Mouse (Mus musculus) cerebellum, postnatal 14 days (tissue): ENCODE data around the gene Isyna1.

Source experiments
- DNase-seq, 2 experiments: peaks; one replicate each; pipeline ENCODE4 v3.0.0; 2021; ENCODE audit warnings: mixed read lengths in 2 of 2

Gene Isyna1

DNA sequence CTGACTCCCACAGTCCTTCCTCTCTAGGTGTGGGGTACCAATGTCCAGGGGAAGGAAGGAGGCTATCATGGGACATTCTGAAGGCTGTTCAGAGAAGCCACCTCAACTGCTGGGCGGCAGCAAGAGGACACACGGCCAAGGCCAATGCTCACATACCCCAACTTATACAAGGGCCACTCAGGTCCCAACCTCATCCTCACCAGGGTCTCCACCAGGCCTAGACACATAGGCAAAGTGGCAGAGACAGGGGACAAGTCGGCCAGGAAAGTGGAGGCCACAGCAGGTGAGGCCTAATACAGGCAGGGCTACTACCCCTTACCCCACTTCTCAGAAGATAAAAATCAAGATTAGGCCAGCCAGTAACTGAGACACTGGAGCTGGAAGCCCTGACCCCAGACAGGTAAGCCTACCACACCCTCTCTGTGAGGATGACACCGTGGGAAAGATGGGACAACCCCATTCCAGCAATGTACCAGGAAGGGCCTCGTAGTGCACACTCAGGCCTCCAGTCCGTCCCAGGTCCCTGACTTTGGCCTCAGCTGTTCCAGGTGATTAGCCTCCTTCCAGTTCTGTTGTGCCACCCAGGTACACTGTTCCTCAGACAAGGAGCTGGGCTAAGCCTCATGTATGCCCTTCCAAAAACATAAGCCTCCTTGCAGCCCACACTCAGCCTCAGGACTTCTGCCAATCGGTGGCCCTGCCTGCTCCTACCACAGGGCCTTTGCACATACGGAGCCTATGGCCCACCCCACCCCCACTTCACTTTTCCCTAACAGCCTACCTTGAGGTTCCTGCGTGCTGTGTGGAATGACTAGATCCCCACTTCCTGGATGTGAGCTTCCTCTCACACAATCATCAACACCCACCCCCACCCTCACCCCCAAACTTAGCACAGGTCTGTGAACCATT lies 12.0 kb downstream of the Isyna1 start:
- no peak for DNase-seq

DNA sequence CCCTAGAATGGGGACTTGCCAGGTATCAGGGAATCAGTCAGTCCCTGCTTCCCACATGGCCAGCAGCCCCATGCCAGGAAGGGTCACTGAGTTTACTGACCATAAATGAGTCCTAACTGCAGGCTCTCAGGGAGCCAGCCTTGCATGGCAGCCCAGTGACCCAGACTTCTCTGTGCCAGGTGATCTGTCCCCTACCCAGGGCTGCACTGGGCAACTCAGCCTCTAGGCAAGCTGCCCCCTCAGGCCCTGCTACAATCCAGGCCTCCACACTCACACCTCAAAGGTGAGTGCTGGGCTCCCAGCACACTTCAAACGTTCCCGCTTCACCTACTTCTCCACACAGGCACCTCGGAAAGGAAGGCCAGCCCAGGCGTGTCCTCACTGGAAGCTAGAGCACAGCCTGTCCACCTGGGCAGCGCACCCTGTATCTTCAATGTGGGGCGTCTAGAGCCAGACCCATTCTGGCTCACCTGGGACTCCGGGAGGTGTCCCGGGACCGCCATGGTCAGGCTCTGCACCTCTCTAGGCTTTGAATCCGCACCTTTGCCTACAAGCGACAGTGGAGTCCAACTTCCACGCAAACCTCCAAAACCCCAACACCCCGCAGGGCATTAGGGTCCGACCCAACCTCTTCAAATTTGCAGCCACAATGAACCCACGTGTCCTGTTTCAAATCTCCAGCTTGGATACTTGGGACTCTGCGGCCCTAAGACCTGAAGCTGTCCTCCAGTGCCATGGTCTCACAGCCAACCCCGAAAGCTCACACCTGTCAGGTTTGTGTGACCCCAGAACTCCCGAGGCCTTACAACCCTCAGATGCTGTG lies 12.8 kb downstream of the Isyna1 start:
- no peak for DNase-seq

DNA sequence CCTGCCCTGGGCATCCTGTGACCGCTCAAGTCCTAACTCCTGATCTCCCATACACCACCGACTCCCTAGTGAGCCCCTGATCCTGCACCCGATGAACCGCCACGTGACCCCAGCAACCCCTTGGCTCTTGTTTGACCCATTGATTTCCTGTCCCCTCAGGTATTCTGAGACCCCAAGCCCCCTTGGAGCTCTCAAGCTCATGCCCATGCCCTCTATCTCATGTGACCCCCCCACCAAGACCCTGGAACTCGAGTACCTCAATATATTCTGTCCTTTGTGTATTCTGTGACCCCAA lies 13.4 kb downstream of the Isyna1 start:
- peak in 1 of 2 experiments; percentile 36 for DNase-seq

DNA sequence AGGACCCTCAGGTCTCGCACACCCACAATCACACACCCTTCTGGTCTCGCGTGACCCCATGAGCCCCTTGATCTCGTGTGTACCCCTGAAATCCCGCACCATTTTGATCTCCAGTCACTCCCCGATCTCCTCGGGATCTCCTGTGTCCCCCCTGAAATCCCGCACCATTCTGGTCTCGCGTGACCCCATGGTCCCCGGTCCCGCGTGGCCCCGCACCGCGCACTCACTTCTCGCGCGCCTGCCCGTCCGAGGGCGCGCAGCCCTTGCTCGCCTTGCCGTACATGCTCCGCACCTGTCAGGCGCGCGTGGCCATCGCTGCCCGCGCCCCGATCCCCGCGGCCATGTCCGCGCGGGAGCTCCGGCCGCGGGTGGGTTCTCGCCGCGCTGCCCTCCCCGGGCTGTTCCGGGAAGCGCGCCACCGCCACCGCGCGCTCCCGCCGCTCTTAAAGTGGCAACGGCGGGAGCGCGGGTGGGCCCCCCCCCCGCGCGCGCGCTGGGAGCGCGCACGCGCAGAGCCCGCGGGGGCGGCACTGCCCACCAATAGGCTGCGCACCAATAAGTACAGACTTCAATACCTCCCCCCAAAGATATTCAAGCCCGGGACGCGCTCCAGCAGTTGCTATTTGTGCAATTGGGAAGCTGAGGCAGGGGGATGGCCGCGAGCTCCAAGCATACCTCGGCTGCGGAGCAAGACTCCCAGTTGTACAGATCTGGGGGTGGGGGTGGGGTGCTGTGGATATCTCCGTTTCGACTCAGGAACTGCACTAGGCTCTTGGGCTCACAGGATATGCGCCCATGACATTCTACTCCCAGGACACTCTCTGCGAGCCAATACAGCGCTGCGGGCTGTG lies 13.9 kb downstream of the Isyna1 start:
- DNase-seq: peak; percentile 73 to 81

DNA sequence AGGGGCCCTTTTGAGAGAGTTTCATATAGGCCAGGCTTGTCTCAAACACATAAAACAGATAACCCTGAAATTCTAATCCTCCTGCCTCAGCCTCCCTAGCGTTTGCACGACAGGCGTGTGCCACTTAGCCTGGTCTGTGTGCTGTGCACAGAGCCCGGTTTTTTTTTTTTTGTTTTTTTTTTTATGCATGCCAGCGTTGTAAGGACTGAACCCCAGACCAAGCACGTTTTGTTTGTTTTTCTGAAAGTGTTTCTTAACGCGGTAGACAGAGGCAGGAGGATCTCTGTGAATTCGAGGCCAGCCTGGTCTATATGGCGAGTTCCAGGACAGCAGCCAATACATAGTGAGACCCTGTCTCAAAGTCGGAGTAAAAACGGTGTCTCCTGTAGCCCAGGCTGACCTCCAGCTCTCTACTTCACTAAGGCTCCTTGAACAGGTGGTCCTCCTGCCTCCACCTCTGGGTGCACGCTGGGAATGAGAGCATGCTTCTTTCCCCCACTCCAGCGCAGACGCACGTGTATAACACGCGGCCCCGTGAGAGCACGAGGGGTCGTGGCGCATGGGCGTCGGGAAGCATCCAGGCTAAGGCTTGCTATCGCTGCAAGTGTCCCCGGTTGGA lies 14.7 kb downstream of the Isyna1 start, which contains the start of gene Ssbp4:
Ssbp4 (minus strand) TSS at position 124 of the 619 bp plus-strand sequence.
- DNase-seq: no peak

DNA sequence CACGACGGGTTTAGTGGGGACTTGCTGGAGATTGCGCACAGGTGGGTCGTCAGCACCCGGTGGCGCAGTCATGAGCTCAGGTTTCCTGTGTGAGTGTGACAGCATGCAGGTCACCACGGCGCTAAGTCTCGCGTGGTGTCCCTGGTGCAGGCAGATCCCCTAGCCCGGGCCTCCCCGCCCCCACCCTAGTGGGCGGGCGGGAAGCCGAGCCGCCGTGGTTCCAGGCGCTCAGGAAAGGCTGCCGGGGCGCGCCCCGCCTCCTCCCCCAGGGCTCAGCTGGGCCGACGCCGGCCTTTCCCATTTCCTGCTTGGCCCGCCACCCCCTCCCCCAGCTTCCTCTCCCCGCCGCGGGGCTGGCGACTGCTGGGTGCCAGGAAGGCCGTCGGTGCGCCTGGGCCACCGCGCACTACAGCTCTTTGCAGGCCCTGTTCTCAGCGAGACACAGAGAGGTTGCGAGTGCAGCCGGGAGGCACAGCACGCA lies 15.2 kb downstream of the Isyna1 start:
- peak; percentile 54 to 69 for DNase-seq

DNA sequence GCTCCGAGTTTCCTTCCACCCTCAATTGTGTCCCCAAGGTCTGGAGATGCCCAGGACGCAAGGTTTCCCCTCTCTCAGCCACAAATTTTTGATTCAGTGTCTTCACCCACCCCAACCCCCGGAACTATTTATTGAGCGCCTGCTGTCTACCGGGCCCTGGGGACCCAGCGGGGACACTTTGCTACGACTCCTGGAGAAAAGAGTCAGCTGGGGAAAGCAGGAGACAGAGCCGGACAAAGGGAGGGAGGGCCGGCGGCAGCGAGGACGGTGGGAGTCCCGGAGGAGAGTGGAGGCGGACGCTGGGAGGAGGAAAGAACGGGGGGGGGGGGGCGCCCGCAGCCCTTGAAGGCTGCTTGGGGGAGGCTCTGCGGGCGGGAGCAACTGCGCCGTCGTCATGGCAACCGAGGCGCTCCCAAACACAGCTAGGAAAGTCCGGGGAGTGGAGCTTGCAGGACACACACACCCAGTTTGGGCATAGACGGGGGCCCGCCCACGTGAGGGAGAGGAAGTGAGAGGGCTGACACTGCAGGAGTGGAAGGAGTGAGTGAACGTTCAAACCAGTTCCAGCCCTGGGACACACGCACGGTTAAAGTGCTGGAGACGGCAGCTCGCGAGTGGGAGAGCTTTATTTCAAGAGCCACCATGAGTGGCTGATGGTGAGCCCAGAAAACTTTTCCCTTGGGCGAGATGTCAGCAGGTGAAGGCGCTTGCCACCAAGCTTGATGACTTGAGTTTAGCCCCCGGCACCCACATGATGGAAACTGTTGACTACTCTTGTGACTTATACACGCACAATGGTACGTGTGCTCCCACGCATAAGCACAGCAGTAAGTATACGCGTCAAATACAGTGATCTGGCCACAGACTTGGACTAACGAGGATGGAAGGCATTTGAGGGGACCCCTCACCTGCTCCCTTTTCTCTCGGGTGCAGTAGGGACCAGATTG lies 15.9 kb downstream of the Isyna1 start:
- DNase-seq: peak; percentile 44 to 56

DNA sequence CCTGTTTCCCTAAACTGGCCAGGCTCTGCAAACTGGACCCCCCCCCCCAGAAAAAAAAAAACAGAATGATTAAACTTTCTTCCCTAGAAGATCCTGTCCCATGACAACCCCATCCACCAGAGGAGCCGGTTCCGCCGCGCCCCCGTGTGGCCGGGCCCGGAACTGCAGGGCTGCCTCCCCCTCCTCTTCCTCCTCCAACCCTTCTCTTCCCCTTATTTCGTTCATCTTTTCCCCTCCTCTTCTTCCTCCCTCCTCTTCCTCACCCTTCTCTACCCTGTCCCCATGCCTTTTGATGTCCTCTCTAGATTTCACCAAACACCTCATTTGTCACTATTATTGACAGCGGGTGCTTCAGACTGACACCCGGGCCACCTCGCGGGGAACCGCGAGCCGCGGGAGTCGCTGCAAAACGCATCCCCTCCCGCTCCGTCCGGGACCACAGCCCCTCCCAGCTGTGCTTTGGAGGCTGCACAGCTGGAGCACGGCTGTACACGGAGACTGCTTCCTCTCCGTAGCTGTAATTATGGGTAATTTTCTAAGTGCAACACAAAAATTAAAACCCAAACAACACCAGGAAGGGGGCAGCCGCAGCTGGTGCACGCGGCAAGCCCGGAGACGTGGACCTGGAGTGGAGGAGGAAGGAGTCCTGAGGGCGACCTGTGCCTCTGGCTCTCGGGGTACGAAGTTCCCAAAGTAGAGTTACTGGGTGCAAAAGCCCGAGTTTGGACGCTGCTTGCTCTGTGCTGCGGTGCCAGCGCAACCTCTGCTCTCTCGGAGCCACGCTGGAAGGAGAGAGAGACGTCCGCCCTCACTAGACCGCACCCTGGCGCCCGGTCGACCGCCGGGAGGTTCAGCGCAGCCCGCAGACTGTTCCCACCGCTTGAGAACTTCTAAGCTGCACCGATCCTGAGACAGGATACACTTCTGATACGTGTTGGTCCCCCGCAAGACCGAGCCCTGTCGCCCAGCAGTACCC lies 16.9 kb downstream of the Isyna1 start:
- DNase-seq: peak; percentile 85 to 91

DNA sequence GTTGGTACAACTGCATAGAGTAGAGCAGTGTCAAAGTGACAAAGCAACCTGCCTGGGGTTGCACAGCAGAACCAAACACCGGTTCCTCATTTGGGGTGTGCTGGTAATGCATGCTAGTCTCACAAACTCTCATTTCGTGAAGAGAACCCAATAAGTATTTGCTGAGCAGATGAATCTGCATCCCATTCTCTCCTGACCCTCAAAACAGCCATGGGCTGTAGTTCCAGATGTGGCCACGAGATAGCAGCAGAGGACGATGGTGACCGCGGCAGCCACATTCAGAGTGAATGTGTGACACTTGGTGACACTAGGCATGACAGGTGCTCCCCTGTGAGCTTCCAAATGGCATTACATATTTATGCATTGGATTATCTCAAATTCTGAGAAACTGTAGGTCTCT lies 17.7 kb downstream of the Isyna1 start:
- peak; percentile 93 to 95 for DNase-seq

DNA sequence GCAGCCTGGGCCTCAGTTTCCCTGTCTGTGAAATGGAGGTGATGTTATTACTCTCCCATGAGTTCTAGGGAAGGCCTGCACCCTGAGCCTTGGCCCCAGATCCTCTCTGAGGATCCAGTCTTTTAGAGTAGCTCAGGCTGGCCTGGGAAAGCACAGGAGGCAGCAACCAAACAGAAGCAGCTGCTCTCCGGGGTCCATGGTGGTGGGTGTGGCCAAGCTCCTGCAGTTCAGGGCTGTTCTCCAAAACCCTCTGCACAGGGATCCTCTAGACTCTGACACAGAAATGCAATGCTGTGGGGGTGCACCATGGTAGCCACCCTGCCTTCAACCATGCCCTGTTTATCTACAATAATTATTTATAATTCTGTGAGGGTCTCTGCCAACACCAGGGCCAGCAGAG lies 19.6 kb downstream of the Isyna1 start:
- DNase-seq: peak in 1 of 2 experiments; percentile 3

DNA sequence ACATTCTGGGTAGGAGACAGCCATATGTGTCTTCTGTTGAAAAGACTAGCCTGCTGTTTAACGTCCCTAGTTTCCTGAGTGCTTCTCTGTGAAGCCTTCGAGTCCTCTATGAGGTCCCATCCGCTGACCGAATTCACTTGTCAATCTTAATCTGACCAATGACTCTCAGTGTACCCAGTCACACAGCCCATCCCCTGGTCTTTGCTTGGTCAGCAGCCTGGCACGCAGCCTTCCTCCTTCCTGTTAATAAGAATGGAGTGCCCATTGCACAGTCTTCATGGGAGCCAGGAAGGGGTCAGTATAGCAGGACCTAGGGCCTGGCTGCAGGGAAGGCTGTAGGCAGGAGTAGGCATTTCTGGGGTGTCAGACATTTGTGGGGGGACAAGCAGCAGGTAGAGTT lies 20.3 kb downstream of the Isyna1 start:
- peak in 1 of 2 experiments; percentile 12 for DNase-seq

DNA sequence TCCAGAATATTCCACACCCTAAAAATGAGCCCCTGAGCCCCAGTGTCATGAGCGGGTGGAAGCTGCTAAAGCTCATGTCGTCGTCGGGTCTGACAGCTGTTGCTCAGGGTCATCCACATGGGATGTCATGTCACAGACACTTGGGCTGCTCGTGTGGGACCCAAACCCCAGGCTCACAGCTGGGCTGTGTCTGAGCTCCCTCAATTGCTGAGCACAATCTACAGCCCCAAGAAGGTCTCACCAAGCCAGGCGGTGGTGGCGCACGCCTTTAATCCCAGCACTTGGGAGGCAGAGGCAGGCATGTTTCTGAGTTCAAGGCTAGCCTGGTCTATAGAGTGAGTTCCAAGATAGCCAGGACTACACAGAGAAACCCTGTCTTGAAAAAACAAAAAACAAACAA lies 21.1 kb downstream of the Isyna1 start:
- no peak for DNase-seq

DNA sequence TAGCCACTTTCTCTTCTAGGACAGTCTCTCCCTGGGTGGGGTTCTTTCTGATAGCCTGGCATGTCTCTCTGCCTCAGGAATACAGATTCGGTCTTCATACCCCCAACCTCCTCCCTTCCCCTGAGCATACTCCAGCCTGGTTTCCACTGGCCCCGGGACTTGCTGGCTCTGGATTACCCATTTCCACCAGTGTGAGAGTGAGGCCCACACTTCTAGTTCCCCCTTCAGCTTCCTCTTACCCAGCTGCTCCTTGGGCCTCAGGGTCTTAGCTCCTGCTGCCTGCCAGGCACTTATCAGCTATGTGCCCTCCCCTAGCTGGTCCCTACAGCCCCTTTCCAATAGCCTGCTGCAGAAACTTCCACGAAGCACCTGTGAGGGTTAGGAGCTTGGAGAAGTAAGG lies 21.7 kb downstream of the Isyna1 start, which contains the start of gene Lrrc25:
Lrrc25 (plus strand) TSS at position 262 of the 400 bp plus-strand sequence.
- no peak for DNase-seq

DNA sequence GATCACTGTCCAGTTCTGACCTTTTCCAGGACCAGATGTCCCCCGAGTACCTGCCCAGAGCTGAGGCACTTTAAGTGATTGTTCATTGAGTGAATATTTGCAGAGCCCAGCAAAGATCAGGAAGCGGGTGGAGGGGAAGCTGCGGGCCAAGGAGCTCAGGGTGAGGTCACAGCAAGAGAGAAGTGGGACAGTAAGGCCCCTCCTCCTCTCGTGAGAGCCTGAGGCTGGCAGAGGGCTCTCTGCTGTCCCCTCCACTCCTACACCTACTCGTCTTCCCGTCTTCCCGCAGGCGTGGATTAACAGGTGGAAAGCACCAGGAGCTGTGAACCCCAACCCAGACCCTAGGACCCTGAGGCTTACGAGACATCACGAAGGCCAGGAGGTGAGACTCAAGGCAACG lies 22.5 kb downstream of the Isyna1 start:
- peak in 1 of 2 experiments; percentile 5 for DNase-seq

DNA sequence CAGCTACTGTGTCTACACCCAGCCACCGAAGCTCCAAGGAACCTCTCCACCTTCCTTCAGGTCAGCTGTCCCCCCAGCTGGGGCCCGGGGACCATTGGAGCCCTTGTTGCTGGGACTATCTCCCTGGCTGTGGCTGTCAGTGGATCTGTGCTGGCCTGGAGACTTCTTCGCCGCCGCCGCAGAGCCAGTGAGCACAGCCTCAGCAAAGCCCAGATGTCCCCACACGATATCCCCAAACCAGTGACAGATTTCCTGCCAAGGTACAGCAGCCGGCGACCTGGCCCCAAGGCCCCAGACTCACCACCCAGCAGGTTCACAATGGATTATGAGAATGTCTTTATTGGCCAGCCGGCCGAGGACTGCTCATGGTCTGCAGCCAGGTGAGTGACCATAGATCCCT lies 23.8 kb downstream of the Isyna1 start:
- no peak for DNase-seq

DNA sequence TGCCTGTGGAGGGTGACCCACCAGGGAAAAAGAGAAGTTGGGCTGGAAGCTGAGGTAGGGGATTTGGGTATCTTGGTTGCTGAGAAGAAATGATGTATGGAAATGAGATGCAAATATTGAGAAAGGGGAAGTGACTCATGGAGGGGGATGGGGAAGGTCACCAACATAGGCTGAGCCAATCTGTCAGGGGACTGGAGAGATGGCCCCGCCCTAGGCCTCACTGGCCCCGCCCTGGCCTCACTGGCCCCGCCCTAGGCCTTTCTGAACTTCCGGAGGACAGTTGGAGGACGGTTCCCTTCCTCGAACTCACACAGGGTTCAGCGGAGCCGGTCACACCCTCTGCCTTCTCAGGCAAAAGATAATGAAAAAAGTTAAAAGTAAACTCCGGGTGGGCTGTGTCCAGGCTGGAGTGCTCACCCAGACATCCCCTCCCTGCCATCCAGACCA lies 24.7 kb downstream of the Isyna1 start:
- DNase-seq: no peak

DNA sequence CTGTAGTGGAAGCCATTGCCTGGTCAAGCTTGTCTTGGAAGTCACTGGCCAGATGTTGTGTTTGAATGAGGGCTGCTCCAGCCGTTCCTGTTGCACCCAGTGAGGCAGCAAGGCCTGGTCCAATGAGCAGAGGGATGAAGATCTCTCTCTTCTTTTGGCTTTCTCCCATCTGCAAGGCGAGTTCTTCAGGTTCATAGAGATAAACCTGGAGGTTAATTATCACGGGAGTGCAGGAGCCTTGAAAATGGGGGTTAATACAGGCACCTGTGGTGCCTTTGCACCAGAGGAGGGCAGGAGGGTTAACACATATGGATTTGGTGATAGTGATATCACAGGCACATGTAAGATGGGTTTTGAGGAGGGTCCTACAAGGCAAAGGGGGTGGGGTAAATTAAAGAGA lies 28.0 kb downstream of the Isyna1 start:
- DNase-seq: no peak

DNA sequence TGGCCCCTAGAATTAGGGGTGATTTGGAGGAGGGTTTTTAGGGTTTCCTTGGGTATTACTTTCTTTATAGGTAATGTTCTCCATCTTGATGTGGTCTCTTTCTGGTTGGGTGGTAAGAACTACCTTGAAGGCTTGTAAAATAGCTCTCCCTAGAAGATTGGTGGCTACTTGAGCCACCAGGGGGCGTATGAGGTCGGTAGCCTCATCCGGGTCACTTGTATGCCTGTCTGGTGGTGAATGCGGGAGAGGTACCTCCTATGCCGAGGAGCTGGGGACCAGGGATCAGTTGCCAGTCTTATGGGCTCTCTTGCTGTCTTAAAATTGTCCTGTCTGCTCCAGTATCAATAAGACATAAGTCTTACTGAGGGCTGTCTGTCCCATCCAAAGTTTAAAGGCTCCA lies 30.9 kb downstream of the Isyna1 start:
- DNase-seq: peak in 1 of 2 experiments; percentile 69

DNA sequence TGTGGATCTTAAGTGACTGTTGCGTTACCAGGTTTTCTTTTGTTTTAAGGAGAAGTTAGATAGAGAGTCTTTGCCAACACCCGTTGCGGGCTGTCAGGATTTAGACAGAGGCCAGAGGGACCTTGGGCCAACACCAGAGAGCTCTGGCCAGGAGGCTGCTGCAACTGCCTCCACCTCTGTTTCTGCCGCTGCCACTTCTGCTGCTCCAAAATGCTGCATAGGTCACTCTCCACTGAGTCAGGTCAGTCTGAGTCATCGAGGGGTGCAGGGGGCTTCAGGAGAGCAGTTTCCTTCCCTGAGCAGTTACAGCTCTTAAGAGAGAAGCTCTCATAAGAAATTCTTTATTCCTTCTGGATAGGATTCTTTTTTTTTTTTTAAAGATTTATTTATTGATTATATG lies 32.9 kb downstream of the Isyna1 start:
- DNase-seq: no peak
